Mouse (Mus musculus) heart, postnatal 10 days (tissue): ENCODE results near the gene Cd276. TPM values are rescaled to one million over a fixed set of nuclear protein-coding genes. Genes with fewer than 3 reads are reported as not detected.

Experiments
- total RNA-seq, 2 experiments: library from RNA; stranded (reverse); gene quantifications; 2 replicates each; pipeline ENCODE4 v1.2.3; 2021

Gene Cd276
- total RNA-seq, 2 experiments from 2014 or later: 29.8 to 30.6 TPM

Other genes with a start within 250 kb of the Cd276 start
- 10 to 100 TPM; 83.7 to 86.7 TPM for gene Loxl1, start 242.3 kb downstream of the Cd276 start, total RNA-seq
- gene Tbc1d21, start 185.0 kb downstream of the Cd276 start, total RNA-seq: not detected
- gene Insyn1, start 66.8 kb downstream of the Cd276 start, total RNA-seq: 10 to 100 TPM; 11.0 to 11.4 TPM
- gene Nptn, start 26.8 kb upstream of the Cd276 start, total RNA-seq: 100 to 1,000 TPM; 186 to 201 TPM
- 1 to 10 TPM; 1.3 to 4.2 TPM for gene Rec114, start 188.5 kb upstream of the Cd276 start, total RNA-seq